Mouse (Mus musculus) duodenum, adult 2 months (tissue): ENCODE results near the gene Mrpl58. TPM values are rescaled to one million over a fixed set of nuclear protein-coding genes. Genes with fewer than 3 reads are reported as not detected.

Source experiments
- polyA plus RNA-seq: library from polyadenylated mRNA; depleted of rRNA; stranded (reverse); fragments of >200 nt; gene quantifications from 2 replicates; pipeline ENCODE4 v1.2.3, GENCODE M21; 2012; ENCODE audit warnings: low replicate concordance; rRNA removed

Mrpl58 gene
- 53.6 and 65.8 TPM in 2 replicates for polyA plus RNA-seq

DNA sequence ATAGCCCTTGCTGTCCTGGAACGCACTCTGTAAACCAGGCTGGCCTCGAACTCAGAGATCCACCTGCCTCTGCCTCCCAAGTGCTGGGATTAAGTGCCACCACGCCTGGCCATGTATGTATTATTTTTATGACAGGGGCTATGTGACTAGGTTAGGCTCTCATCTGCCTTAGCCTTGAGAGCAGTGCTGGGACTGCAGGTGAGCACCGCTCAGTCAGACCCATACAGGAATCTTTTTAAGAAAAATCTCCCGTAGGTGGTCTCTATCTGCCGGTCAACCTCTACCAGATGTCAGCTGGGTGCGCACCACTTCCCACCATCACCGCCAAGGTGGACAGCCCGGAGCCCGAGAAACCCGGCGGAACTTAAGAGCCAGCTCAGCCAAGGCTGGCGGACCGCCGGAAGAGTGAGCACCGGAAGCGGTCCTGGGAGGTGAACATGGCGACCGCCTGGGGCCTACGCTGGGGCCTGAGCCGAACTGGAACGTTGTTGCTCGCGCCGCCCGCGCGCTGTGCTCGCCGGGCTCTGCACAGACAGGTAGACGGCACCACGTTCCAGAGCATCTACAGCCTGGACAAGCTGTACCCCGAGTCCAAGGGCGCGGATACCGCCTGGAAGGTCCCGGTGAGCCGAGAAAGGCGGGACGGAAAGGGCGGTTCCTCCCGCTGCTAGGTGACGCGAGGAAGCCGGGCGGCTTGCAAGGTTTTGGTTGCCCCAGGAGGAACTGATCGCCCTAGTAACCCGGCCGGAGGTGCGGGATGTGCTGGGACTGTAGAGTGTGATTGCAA is at the start of gene Mrpl58:
Gene Mrpl58, plus strand, starts transcription at position 415 of the 787 bp plus-strand sequence.

DNA sequence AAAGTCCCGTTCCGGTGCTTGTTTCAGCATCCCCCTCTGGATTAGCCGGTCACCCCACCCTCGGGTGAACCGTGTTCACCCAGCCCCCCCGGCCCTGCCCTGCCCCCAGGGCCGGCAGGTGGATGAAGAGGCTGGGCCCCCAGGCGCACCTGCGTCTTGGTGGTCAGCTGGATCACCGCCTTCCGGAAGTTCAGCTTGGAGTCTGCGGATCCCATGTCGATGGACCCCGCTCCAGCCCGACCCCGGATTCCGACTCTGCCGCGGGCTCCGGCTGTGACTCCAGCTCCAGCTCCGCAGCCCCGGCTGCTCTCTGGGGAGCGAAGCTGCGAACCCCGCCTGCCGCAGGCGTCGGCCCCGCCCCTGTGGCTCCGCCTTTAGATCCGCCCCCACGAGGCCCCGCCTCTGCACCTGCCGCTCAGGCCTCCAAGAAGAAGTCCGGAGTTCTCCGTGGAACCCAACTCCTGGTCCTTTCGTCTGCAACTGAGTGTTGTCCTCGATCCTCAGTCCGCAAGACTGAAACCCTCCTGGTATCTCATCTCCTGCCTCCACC is 36.1 kb upstream of the Mrpl58 start, which contains the start of gene Hid1:
Gene Hid1, minus strand, starts transcription at position 362 of the 550 bp plus-strand sequence.

DNA sequence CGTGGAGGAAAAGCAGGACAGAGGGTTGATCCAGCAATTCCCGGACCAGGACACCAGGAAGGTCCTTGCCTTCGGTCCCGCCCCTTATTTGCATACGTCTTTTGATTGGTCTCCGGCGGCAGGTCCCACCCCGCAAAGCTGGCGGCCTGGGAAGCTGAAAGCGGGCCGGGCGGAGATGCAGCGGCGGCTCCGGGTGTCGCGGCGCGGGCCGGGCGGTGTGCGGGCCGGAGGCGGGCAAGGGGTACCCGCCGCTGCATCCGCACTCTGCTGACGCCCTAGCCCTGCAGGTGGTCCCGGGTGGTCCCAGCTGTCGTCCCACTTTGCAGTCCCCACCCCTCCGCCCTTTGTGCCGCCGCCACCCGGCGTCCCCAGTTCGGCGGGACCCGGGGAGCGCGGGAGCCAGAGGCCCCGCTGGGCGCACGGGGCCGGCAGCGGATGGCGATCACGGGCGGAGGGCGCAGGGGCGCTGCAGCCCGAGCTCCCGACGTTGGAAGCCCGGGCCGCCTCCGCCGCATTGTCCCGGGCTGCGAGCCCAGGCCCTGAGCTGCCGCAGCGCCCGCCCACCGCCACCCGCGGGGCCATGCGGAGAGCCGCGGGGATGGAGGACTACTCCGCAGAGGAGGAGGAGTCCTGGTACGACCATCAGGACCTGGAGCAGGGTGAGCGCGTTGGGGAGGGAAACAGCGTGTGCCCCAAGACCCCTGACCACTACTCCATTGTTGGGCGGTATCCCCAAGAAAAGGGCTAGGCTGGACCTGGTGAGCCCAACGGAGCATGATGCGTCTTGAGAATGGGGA is 21.6 kb upstream of the Mrpl58 start, which contains the start of gene Cdr2l:
Gene Cdr2l, plus strand, starts transcription at position 174 of the 797 bp plus-strand sequence.

DNA sequence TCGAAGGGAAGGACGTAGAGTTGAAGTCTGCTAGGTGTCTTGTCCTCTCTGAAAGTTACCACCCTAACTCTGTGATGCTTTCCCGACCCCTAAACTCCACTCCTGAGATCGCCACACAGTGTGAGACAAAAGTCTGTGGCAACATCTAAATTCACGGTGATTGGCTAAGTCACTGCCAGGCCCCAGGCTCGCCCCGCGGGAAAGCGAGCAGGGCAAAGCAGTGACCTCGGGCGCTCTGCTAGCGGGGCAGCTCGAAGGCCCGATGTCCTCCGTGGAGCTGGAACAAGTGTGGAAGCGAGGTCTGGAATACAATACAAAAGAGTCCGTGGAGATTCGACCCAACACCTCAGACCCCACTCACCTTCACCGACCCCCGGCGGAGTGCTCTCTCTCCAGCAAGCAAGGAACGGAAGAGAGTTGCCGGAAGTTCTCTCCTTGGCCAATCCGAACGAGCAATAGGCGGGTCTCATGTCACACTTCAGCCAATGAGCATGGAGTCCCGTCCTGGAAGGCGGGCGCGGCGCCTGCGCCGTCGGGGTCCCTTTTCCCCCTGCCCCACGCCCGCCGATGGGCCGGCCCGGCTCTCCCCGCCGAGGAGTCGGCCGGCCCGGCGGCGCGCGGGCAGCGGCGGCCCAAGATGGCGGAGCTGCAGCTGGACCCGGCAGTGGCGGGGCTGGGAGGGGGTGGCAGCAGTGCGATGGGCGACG is 16.1 kb downstream of the Mrpl58 start, which contains the start of the genes Atp5h and Kctd2:
Gene Atp5h, minus strand, starts transcription at position 432 of the 707 bp plus-strand sequence.
Gene Kctd2, plus strand, starts transcription at position 598 of the 707 bp plus-strand sequence.

DNA sequence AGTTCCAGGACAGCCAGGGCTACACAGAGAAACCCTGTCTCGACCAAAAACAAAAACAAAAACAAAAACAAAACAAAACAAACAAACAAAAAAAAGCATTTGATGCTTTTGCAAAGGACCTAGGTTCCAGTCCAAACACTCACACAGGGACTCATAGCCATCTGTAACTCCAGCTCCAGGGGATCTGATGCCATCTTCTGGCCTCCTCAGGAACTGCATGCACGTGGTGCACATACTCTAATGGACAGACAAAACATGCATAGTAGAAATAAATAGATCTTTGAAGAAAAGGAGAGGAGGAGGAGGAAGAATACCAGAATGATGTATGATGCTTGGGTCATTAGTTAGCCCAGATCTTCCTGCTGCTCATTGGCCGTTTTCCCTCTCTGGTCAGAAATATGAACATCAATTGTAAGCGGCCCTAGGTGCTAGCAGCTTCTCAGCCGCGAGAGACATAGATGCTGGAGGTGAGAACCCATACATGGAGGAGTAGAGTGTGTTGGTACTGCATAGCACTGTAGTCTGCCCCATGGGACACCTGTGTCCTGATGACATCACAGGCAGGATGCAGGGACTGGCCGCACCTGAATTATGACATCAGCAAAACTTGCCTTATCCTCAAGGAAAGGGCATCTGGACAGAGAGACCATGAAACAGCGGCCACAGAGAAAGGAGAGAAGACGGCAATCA is 36.5 kb downstream of the Mrpl58 start, which contains the start of gene Trim80:
Gene Trim80, plus strand, starts transcription at position 640 of the 690 bp plus-strand sequence.

Other genes with a start within 250 kb of the Mrpl58 start
- gene Slc9a3r1, start 240.4 kb upstream of the Mrpl58 start, polyA plus RNA-seq, result 239 and 866 TPM in 2 replicates
- 12.2 and 17.0 TPM in 2 replicates for gene Tmem104, start 216.3 kb upstream of the Mrpl58 start, polyA plus RNA-seq
- 17.4 and 27.6 TPM in 2 replicates for gene Nat9, start 215.9 kb upstream of the Mrpl58 start, polyA plus RNA-seq
- gene Grin2c, start 136.5 kb upstream of the Mrpl58 start, polyA plus RNA-seq, result 0.16 and 0.24 TPM in 2 replicates
- 18.3 and 20.0 TPM in 2 replicates for gene Fdxr, start 126.7 kb upstream of the Mrpl58 start, polyA plus RNA-seq
- 0.69 and 2.5 TPM in 2 replicates for gene Fads6, start 106.1 kb upstream of the Mrpl58 start, polyA plus RNA-seq
- 0.07 and 1.7 TPM in 2 replicates for gene Otop2, start 96.6 kb upstream of the Mrpl58 start, polyA plus RNA-seq
- 0.15 and 0.17 TPM in 2 replicates for gene Ush1g, start 81.7 kb upstream of the Mrpl58 start, polyA plus RNA-seq
- gene Otop3, start 69.0 kb upstream of the Mrpl58 start, polyA plus RNA-seq, result 12.8 and 196 TPM in 2 replicates
- gene Hid1, start 36.0 kb upstream of the Mrpl58 start, polyA plus RNA-seq, result 19.3 and 54.9 TPM in 2 replicates
- 3.3 and 4.8 TPM in 2 replicates for gene Cdr2l, start 21.8 kb upstream of the Mrpl58 start, polyA plus RNA-seq
- 23.6 and 30.4 TPM in 2 replicates for gene Atp5h, start 16.2 kb downstream of the Mrpl58 start, polyA plus RNA-seq
- gene Kctd2, start 16.4 kb downstream of the Mrpl58 start, polyA plus RNA-seq, result 16.2 and 31.2 TPM in 2 replicates
- 9.0 and 13.0 TPM in 2 replicates for gene Trim80, start 36.8 kb downstream of the Mrpl58 start, polyA plus RNA-seq
- gene Slc16a5, start 58.7 kb downstream of the Mrpl58 start, polyA plus RNA-seq, result 137 and 218 TPM in 2 replicates
- gene Armc7, start 71.9 kb downstream of the Mrpl58 start, polyA plus RNA-seq, result 17.0 and 21.2 TPM in 2 replicates
- gene Nt5c, start 88.1 kb downstream of the Mrpl58 start, polyA plus RNA-seq, result 74.7 and 121 TPM in 2 replicates
- 285 and 464 TPM in 2 replicates for gene Jpt1, start 110.6 kb downstream of the Mrpl58 start, polyA plus RNA-seq
- gene Sumo2, start 132.5 kb downstream of the Mrpl58 start, polyA plus RNA-seq, result 4.9 and 7.1 TPM in 2 replicates
- gene Nup85, start 160.7 kb downstream of the Mrpl58 start, polyA plus RNA-seq, result 12.0 and 19.6 TPM in 2 replicates
- gene Mrps7, start 200.2 kb downstream of the Mrpl58 start, polyA plus RNA-seq, result 11.1 and 12.3 TPM in 2 replicates
- gene Gga3, start 200.3 kb downstream of the Mrpl58 start, polyA plus RNA-seq, result 15.5 and 28.9 TPM in 2 replicates
- gene Mif4gd, start 209.2 kb downstream of the Mrpl58 start, polyA plus RNA-seq, result 58.2 and 91.8 TPM in 2 replicates
- 18.3 and 22.2 TPM in 2 replicates for gene Slc25a19, start 224.5 kb downstream of the Mrpl58 start, polyA plus RNA-seq